Mouse (Mus musculus) MEL (cell line): ENCODE data around the gene Unc13d. TPM values are rescaled to one million over a fixed set of nuclear protein-coding genes. Genes with fewer than 3 reads are reported as not detected.

Experiments
- DNase-seq: peaks from one replicate; pipeline ENCODE4 v3.0.0; 2011; ENCODE audit warnings: low read depth, low spot score
- H3K27ac ChIP-seq: 2 replicates; pipeline ENCODE4 v1.5.1; 2012; ENCODE audit warnings: low read depth, mild to moderate bottlenecking, control low read depth, low read length, moderate library complexity; ENCODE audit not compliant: control insufficient read depth
- H3K27me3 ChIP-seq, 2 experiments: fragments of 150-350 bp in 1 of 2; sonication (generic) in 1 of 2; 2 replicates each; pipeline ENCODE4 v1.6.1; 2012; ENCODE audit warnings: low read length in 2 of 2, mild to moderate bottlenecking in 2 of 2, improper control_type of control experiment in 1 of 2, moderate library complexity in 1 of 2; ENCODE audit not compliant: insufficient read depth in 2 of 2, control insufficient read depth in 1 of 2
- H3K36me3 ChIP-seq, 2 experiments: 2 replicates each; pipeline ENCODE4 v1.6.1; 2012 to 2014; ENCODE audit warnings: low read length in 2 of 2, improper control_type of control experiment in 1 of 2, inconsistent platforms in 1 of 2, mild to moderate bottlenecking in 1 of 2; ENCODE audit not compliant: insufficient read depth in 2 of 2, control insufficient read depth in 1 of 2
- H3K4me1 ChIP-seq, 2 experiments: fragments of 150-350 bp in 1 of 2; sonication (generic) in 1 of 2; 2 replicates each; pipeline ENCODE4 v1.6.1; 2012; ENCODE audit warnings: low read length in 2 of 2, improper control_type of control experiment in 1 of 2, mild to moderate bottlenecking in 1 of 2; ENCODE audit not compliant: insufficient read depth in 2 of 2, control insufficient read depth in 1 of 2
- H3K4me3 ChIP-seq, 2 experiments: fragments of 150-350 bp in 1 of 2; sonication (generic) in 1 of 2; 2 replicates each; pipeline ENCODE4 v1.5.1; 2012; ENCODE audit warnings: low read depth in 2 of 2, low read length in 2 of 2, mild to moderate bottlenecking in 2 of 2, moderate library complexity in 2 of 2, control low read depth in 1 of 2, improper control_type of control experiment in 1 of 2; ENCODE audit not compliant: control insufficient read depth in 1 of 2, insufficient read depth in 1 of 2
- H3K79me2 ChIP-seq: 2 replicates; pipeline ENCODE4 v1.6.1; 2012; ENCODE audit warnings: mild to moderate bottlenecking, low read length, moderate library complexity; ENCODE audit not compliant: control insufficient read depth, poor library complexity, insufficient read depth
- H3K9ac ChIP-seq: 2 replicates; pipeline ENCODE4 v1.6.1; 2012; ENCODE audit warnings: low read depth, mild to moderate bottlenecking, control low read depth, low read length, moderate library complexity; ENCODE audit not compliant: control insufficient read depth, poor library complexity, severe bottlenecking
- H3K9me3 ChIP-seq: fragments of 150-350 bp; sonication (generic); replicated peaks from 2 replicates; pipeline ENCODE4 v1.6.1; 2012; ENCODE audit warnings: mild to moderate bottlenecking, low read length, improper control_type of control experiment, moderate library complexity; ENCODE audit not compliant: insufficient read depth
- BHLHE40 ChIP-seq: IDR thresholded peaks from 2 replicates; pipeline ENCODE4 v1.6.1; 2012; ENCODE audit warnings: low read depth, mild to moderate bottlenecking, inconsistent platforms, low read length, improper control_type of control experiment, borderline replicate concordance
- CHD1 ChIP-seq: IDR thresholded peaks from 2 replicates; pipeline ENCODE4 v1.6.1; 2012; ENCODE audit warnings: low read depth, mild to moderate bottlenecking, inconsistent platforms, low read length, improper control_type of control experiment
- CHD2 ChIP-seq: IDR thresholded peaks from 2 replicates; pipeline ENCODE4 v1.6.1; 2011; ENCODE audit warnings: low read length, improper control_type of control experiment
- CTCF ChIP-seq, 3 experiments: IDR thresholded peaks in 2 of 3; conservative IDR thresholded peaks in 1 of 3; 2 replicates each; pipeline ENCODE4 v1.5.1; 2011 to 2012; ENCODE audit warnings: low read length in 3 of 3, low read depth in 2 of 3, mild to moderate bottlenecking in 2 of 3, improper control_type of control experiment in 1 of 3, inconsistent platforms in 1 of 3, mixed read lengths in 1 of 3, moderate library complexity in 1 of 3; ENCODE audit not compliant: control insufficient read depth in 1 of 3, insufficient read depth in 1 of 3, poor library complexity in 1 of 3, severe bottlenecking in 1 of 3
- E2F4 ChIP-seq: IDR thresholded peaks from 2 replicates; pipeline ENCODE4 v1.6.1; 2011; ENCODE audit warnings: low read depth, low read length, improper control_type of control experiment, borderline replicate concordance
- ELF1 ChIP-seq: IDR thresholded peaks from 2 replicates; pipeline ENCODE4 v1.6.1; 2014; ENCODE audit warnings: low read depth, mild to moderate bottlenecking, inconsistent platforms, low read length, improper control_type of control experiment, moderate library complexity
- ETS1 ChIP-seq: IDR thresholded peaks from 2 replicates; pipeline ENCODE4 v1.6.1; 2012; ENCODE audit warnings: low read depth, mild to moderate bottlenecking, inconsistent platforms, low read length, improper control_type of control experiment, moderate library complexity
- GABPA ChIP-seq: IDR thresholded peaks from 2 replicates; pipeline ENCODE4 v1.6.1; 2012; ENCODE audit warnings: low read depth, mild to moderate bottlenecking, inconsistent platforms, low read length, improper control_type of control experiment, moderate library complexity
- GATA1 ChIP-seq: IDR thresholded peaks from 2 replicates; pipeline ENCODE4 v1.6.1; 2011; ENCODE audit warnings: low read depth, low read length, improper control_type of control experiment
- HCFC1 ChIP-seq: IDR thresholded peaks from 2 replicates; pipeline ENCODE4 v1.6.1; 2012; ENCODE audit warnings: low read depth, mild to moderate bottlenecking, inconsistent platforms, low read length, improper control_type of control experiment, moderate library complexity
- JUND ChIP-seq: IDR thresholded peaks from 2 replicates; pipeline ENCODE4 v1.6.1; 2011; ENCODE audit warnings: low read depth, mild to moderate bottlenecking, improper control_type of control experiment, low read length
- MAX ChIP-seq: IDR thresholded peaks from 2 replicates; pipeline ENCODE4 v1.6.1; 2011; ENCODE audit warnings: low read length, improper control_type of control experiment
- MAZ ChIP-seq: IDR thresholded peaks from 2 replicates; pipeline ENCODE4 v1.6.1; 2012; ENCODE audit warnings: low read depth, mild to moderate bottlenecking, inconsistent platforms, low read length, improper control_type of control experiment
- NRF1 ChIP-seq: IDR thresholded peaks from 2 replicates; pipeline ENCODE4 v1.6.1; 2014; ENCODE audit warnings: low read depth, mild to moderate bottlenecking, inconsistent platforms, low read length, improper control_type of control experiment, moderate library complexity; ENCODE audit not compliant: poor library complexity, insufficient read depth, severe bottlenecking
- POLR2A ChIP-seq, 2 experiments: IDR thresholded peaks; 2 replicates each; pipeline ENCODE4 v1.6.1; 2011 to 2012; ENCODE audit warnings: low read length in 2 of 2, mild to moderate bottlenecking in 2 of 2, control low read depth in 1 of 2, improper control_type of control experiment in 1 of 2, low read depth in 1 of 2, moderate library complexity in 1 of 2; ENCODE audit not compliant: control insufficient read depth in 1 of 2, insufficient read depth in 1 of 2, poor library complexity in 1 of 2
- POLR2AphosphoS2 ChIP-seq: IDR thresholded peaks from 2 replicates; pipeline ENCODE4 v1.6.1; 2011; ENCODE audit warnings: low read length, improper control_type of control experiment
- POLR2AphosphoS5 ChIP-seq: IDR thresholded peaks from 2 replicates; pipeline ENCODE4 v1.6.1; 2012; ENCODE audit warnings: low read depth, borderline replicate concordance, mild to moderate bottlenecking, inconsistent platforms, low read length, moderate library complexity, mixed read lengths
- RAD21 ChIP-seq: IDR thresholded peaks from 2 replicates; pipeline ENCODE4 v1.6.1; 2011; ENCODE audit warnings: mild to moderate bottlenecking, low read depth, low read length, improper control_type of control experiment
- SIN3A ChIP-seq: IDR thresholded peaks from 2 replicates; pipeline ENCODE4 v1.6.1; 2012; ENCODE audit warnings: low read length, improper control_type of control experiment, inconsistent platforms
- SMC3 ChIP-seq: IDR thresholded peaks from 2 replicates; pipeline ENCODE4 v1.6.1; 2011; ENCODE audit warnings: low read depth, low read length, improper control_type of control experiment
- TAL1 ChIP-seq: IDR thresholded peaks from 2 replicates; pipeline ENCODE4 v1.6.1; 2012; ENCODE audit warnings: mild to moderate bottlenecking, inconsistent platforms, low read length, moderate library complexity, mixed read lengths
- UBTF ChIP-seq: IDR thresholded peaks from 2 replicates; pipeline ENCODE4 v1.6.1; 2012; ENCODE audit warnings: low read depth, mild to moderate bottlenecking, inconsistent platforms, low read length, improper control_type of control experiment, moderate library complexity, borderline replicate concordance; ENCODE audit not compliant: insufficient read depth
- USF2 ChIP-seq, 2 experiments: IDR thresholded peaks; 2 replicates each; pipeline ENCODE4 v1.6.1; 2011 to 2012; ENCODE audit warnings: improper control_type of control experiment in 2 of 2, low read length in 2 of 2, borderline replicate concordance in 1 of 2, inconsistent platforms in 1 of 2, low read depth in 1 of 2, mild to moderate bottlenecking in 1 of 2; ENCODE audit not compliant: insufficient read depth in 1 of 2
- ZC3H11A ChIP-seq: IDR thresholded peaks from 2 replicates; pipeline ENCODE4 v1.6.1; 2012; ENCODE audit warnings: low read depth, mild to moderate bottlenecking, inconsistent platforms, low read length, improper control_type of control experiment
- ZKSCAN1 ChIP-seq: IDR thresholded peaks from 2 replicates; pipeline ENCODE4 v1.6.1; 2012; ENCODE audit warnings: low read depth, mild to moderate bottlenecking, inconsistent platforms, low read length, improper control_type of control experiment, moderate library complexity
- polyA plus RNA-seq, 2 experiments: library from polyadenylated mRNA; stranded (reverse) in 1 of 2; unstranded in 1 of 2; fragments of >175 nt in 1 of 2; fragments of >200 nt in 1 of 2; gene quantifications; 2 replicates each; pipeline versions ENCODE4 v1.2.1 to v1.2.4; 2012; ENCODE audit warnings: low replicate concordance in 2 of 2, low read depth in 1 of 2; ENCODE audit not compliant: insufficient read length in 2 of 2, insufficient read depth in 1 of 2, missing spikeins in 1 of 2
- total RNA-seq: library from RNA; depleted of rRNA; stranded (reverse); fragments of 300-350 nt; gene quantifications from 2 replicates; pipeline ENCODE4 v1.2.3, GENCODE M21; 2012

Gene Unc13d
- total and polyA plus RNA-seq, 3 experiments = 115 to 146 TPM; not detected in 1

DNA sequence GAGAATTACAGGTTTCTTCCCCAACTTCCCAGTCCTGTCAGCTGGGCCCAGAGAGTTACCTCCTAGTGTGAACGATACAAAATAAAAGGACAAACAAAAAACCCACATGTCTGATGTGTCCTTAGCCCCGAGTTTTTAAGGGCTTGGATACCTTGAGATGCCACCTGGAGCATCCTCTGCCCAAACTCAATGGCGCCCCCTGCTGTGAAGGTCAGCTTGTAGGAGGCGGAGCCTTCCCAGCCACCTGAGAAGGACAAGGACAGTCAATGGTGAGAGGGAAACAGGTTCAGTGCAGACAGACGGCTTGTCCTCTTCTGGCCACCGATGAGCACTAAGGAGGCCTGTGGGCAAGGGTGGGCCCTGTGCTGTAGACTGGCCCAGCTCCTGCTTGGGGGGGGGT lies 3.3 kb upstream of the Unc13d start:
- Histone ChIP-seq H3K9me3 (no peaks in the 10 kb centered on the region), H3K27ac (no peak overlapping the region), H3K4me1 (peaks cover 7 to 32% of the 10 kb centered on the region in 2 experiments), H3K9ac (no peak overlapping the region), H3K79me2 (peaks cover 21% of the 10 kb centered on the region), H3K4me3 (no peak overlapping the region), H3K36me3 (peaks cover 0 to 30% of the 10 kb centered on the region in 2 experiments; a peak in 2 of 4 replicates), H3K27me3 (no peaks in the 10 kb centered on the region)
- DNase-seq = peak; percentile 70
- TF ChIP-seq CTCF (IDR thresholded peaks at IDR 0.05 in 2 of 3, conservative IDR thresholded peaks at IDR 0.05 in 1 of 3; ENCODE audit: control insufficient read depth in 1 of 3, insufficient read depth in 1 of 3, low read depth in 2 of 3, low read length in 3 of 3, poor library complexity in 1 of 3, severe bottlenecking in 1 of 3) (peak; percentile 75 to 87 (median 79)), BHLHE40 (no peak), GATA1 (no peak), MAX (no peak), SMC3 (peak; percentile 51), SIN3A (no peak), RAD21 (peak; percentile 35), CHD1 (no peak), UBTF (no peak), E2F4 (no peak), POLR2A (IDR thresholded peaks at IDR 0.05; ENCODE audit: control insufficient read depth in 1 of 2, insufficient read depth in 1 of 2, low read depth in 1 of 2, low read length in 2 of 2, poor library complexity in 1 of 2) (no peak), MAZ (0 out of 2 replicates have a peak, but pooled peaks have one; percentile 23)

DNA sequence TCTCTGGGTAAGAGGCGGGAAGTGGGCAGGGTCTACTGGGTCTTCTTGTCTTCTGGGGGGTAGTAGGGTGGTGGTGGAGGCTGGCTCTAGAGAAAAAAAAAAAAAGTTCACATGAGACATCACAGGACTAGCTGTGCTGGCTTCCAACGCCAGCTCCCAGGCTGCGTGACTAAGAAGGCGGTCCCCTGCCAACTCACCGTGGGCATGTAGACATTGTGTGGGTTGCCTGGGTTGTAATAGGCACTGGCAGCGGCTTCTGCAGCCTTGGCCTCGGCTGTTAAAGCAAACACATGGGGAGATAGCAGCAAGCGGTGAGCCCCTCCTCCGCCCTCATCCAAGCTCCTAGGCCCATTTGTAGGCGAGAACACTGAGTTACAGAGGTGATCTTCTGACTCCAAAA lies 1.8 kb upstream of the Unc13d start:
- Histone ChIP-seq H3K27ac (no peak overlapping the region), H3K9ac (no peak overlapping the region), H3K4me3 (no peak overlapping the region), H3K27me3 (no peaks in the 10 kb centered on the region), H3K9me3 (no peaks in the 10 kb centered on the region)
- no peak for DNase-seq
- TF ChIP-seq GABPA (no peak), ELF1 (no peak), CHD2 (no peak), TAL1 (no peak), POLR2AphosphoS2 (no peak), HCFC1 (no peak), ETS1 (no peak), USF2 (IDR thresholded peaks at IDR 0.05; ENCODE audit: borderline replicate concordance in 1 of 2, insufficient read depth in 1 of 2, low read depth in 1 of 2, low read length in 2 of 2) (no peak), SIN3A (no peak), ZKSCAN1 (no peak), NRF1 (no peak), POLR2AphosphoS5 (no peak), JUND (no peak), ZC3H11A (no peak)
- TF ChIP-seq, all 39 proteins: peak for 0
- peaks cover 11 to 24% of the 10 kb centered on the region in 2 experiments for H3K4me1 ChIP-seq
- peaks cover 21% of the 10 kb centered on the region for H3K79me2 ChIP-seq
- H3K36me3 ChIP-seq = peaks cover 0 to 21% of the 10 kb centered on the region in 2 experiments; a peak in 2 of 4 replicates
